Mouse (Mus musculus) brain, embryonic 14.5 days (tissue): Measurements from ENCODE around the gene Ndufa11.

Experiments used
- CTCF ChIP-seq: fragments of 200-500 bp; IDR thresholded peaks from 2 replicates; pipeline ENCODE4 v1.5.1; 2012; ENCODE audit warnings: inconsistent platforms, mild to moderate bottlenecking, moderate library complexity, borderline replicate concordance; ENCODE audit not compliant: insufficient read depth, insufficient read length; ENCODE audit errors: extremely low read depth
- POLR2A ChIP-seq: fragments of 200-500 bp; IDR thresholded peaks from 2 replicates; pipeline ENCODE4 v1.6.1; 2012; ENCODE audit warnings: mild to moderate bottlenecking, inconsistent platforms, borderline replicate concordance; ENCODE audit not compliant: poor library complexity, insufficient read depth, insufficient read length, severe bottlenecking; ENCODE audit errors: extremely low read depth

DNA sequence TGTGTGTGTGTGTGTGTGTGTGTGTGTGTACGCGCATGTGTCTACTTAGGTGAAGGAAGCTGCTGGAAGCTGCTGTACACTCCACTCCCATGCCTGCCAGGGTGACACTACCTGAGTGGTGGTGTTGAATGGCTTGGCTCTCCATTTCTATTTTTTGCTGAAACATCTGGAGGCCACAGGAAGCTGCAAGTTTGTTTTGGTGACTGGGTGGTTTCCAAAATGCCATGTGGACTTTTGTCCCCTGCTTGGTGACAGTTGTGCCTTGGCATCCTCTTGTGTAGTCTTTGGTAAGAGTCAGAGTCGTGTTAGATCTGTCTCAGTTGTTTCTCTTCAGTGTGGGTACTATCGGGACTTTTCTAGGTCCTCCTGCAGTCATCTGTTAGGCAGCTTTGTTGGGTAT, 30.8 kb upstream of the Ndufa11 start:
- no peak for TF ChIP-seq POLR2A
- TF ChIP-seq CTCF = no peak
